Mouse (Mus musculus) cerebellum, adult 2 months (tissue): ENCODE results near the gene Jsrp1. TPM values are rescaled to one million over a fixed set of nuclear protein-coding genes. Genes with fewer than 3 reads are reported as not detected.
"Not testable (repeated sequence)": the region's sequence is repeated elsewhere in the genome, so short reads cannot be mapped to it uniquely, and the experiment has no call there.

Experiments used
- DNase-seq, 2 experiments: peaks; one replicate each; pipeline ENCODE4 v3.0.0; 2021
- H3K27ac ChIP-seq: fragments of 200-500 bp; 2 replicates; pipeline ENCODE4 v1.5.1; 2012; ENCODE audit warnings: low read length, control low read depth, inconsistent platforms; ENCODE audit not compliant: insufficient read depth
- H3K27me3 ChIP-seq: fragments of 200-500 bp; 2 replicates; pipeline ENCODE4 v1.6.1; 2012; ENCODE audit warnings: inconsistent platforms, mild to moderate bottlenecking, low read length, moderate library complexity; ENCODE audit not compliant: control insufficient read depth, insufficient read depth
- H3K4me1 ChIP-seq: fragments of 200-500 bp; 2 replicates; pipeline ENCODE4 v1.6.1; 2011; ENCODE audit warnings: low read length; ENCODE audit not compliant: control insufficient read depth, insufficient read depth
- H3K4me3 ChIP-seq: fragments of 200-500 bp; replicated peaks from 2 replicates; pipeline ENCODE3; 2011; ENCODE audit warnings: mild to moderate bottlenecking, low read depth, low read length, control low read depth; ENCODE audit not compliant: insufficient read depth
- CTCF ChIP-seq: fragments of 200-500 bp; IDR thresholded peaks from 2 replicates; pipeline ENCODE4 v1.5.1; 2011; ENCODE audit warnings: low read depth, mild to moderate bottlenecking, control low read depth, low read length, moderate library complexity, borderline replicate concordance; ENCODE audit not compliant: insufficient read depth
- POLR2A ChIP-seq: fragments of 200-500 bp; IDR thresholded peaks from 2 replicates; pipeline ENCODE4 v1.6.1; 2011; ENCODE audit warnings: low read length, control low read depth, borderline replicate concordance; ENCODE audit not compliant: insufficient read depth
- WGBS: fragments of 180-500 bp; shearing (Covaris S2); methylation state at CpG from one replicate; pipeline ENCODE4 v1.1.7; 2018; 5-methylcytosine and 5-hydroxymethylcytosine counted together
- polyA plus RNA-seq: library from polyadenylated mRNA; depleted of rRNA; stranded (reverse); fragments of >200 nt; gene quantifications from 2 replicates; pipeline ENCODE4 v1.2.3, GENCODE M21; 2012

Jsrp1 gene
- polyA plus RNA-seq, 1 experiment, result 0.38 TPM

DNA sequence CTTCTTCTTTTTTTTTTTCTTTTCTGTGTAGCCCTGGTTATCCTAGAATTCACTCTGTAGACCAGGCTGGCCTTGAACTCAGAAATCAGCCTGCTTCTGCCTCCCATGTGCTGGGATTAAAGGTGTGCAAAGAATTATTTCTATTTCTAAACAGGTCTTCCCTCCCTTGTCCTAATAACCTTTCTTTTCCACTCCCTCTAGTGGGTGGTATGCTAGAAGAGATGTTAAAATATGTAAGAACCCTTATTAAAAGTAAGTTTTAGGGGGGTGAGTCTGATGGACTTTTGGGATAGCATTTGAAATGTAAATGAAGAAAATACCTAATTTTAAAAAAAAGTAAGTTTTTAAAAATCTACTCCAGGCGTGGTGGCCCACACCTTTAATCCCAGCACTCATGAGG lies 10.0 kb upstream of the Jsrp1 start:
- WGBS, result 98% methylated on average over 1 of the region's 1 CpGs
- no peak for TF ChIP-seq CTCF
- Histone ChIP-seq H3K4me1 (no peaks in the 10 kb centered on the region), H3K4me3 (no peak overlapping the region), H3K27ac (no peak overlapping the region), H3K27me3 (no peaks in the 10 kb centered on the region)
- no peak for DNase-seq

- no peak for TF ChIP-seq CTCF
- no peak for TF ChIP-seq POLR2A
- Histone ChIP-seq H3K4me3 (no peak overlapping the region), H3K4me1 (no peaks in the 10 kb centered on the region), H3K27me3 (no peaks in the 10 kb centered on the region), H3K27ac (no peak overlapping the region)
- WGBS, result 87% methylated on average over 5 of the region's 5 CpGs
- no peak for DNase-seq
Measured at GRCm38 (mm10) chr10:80822528-80822927, 9.2 kb upstream of the Jsrp1 start.

- no peak overlapping the region for H3K27ac ChIP-seq
- DNase-seq, result peak in 1 of 2 experiments; percentile 55
- TF ChIP-seq CTCF (peak; percentile 53; the same call in 1 of the 2 replicates), POLR2A (no peak)
- WGBS, result 40% methylated on average over 2 of the region's 2 CpGs
- no peak overlapping the region for H3K4me3 ChIP-seq
- H3K27me3 ChIP-seq, result no peaks in the 10 kb centered on the region
- H3K4me1 ChIP-seq, result no peaks in the 10 kb centered on the region
Measured at GRCm38 (mm10) chr10:80821991-80822390, 8.7 kb upstream of the Jsrp1 start.

- Histone ChIP-seq H3K27me3 (no peaks in the 10 kb centered on the region), H3K4me3 (no peak overlapping the region), H3K4me1 (no peaks in the 10 kb centered on the region), H3K27ac (no peak overlapping the region)
- 66% methylated on average over 3 of the region's 3 CpGs for WGBS
- DNase-seq, result no peak
- TF ChIP-seq POLR2A (no peak), CTCF (no peak)
Measured at GRCm38 (mm10) chr10:80819406-80819805, 6.1 kb upstream of the Jsrp1 start.

- Histone ChIP-seq H3K4me1 (no peaks in the 10 kb centered on the region), H3K27ac (no peak overlapping the region), H3K4me3 (no peak overlapping the region), H3K27me3 (no peaks in the 10 kb centered on the region)
- WGBS, result 63% methylated on average over 6 of the region's 6 CpGs
- no peak for DNase-seq
- TF ChIP-seq POLR2A (no peak), CTCF (no peak)
Measured at GRCm38 (mm10) chr10:80818599-80819281, 5.4 kb upstream of the Jsrp1 start.

DNA sequence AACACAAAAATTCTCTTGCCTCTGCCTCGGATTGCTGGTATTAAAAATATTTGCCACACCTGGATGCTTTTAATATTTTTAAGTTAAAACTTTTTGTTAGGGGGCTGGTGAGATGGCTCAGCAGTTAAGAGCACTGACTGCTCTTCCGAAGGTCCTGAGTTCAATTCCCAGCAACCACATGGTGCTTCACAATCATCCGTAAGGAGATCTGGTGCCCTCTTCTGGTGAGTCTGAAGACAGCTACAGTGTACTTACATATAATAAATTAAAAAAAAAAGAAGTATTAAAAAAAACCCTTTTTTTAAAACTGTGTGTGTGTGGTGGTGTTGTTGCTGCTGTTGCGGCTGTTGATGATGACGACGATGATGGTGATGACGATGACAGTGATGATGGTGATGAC lies 4.7 kb upstream of the Jsrp1 start:
- not testable (repeated sequence) for H3K4me3 ChIP-seq, H3K27me3 ChIP-seq, H3K27ac ChIP-seq, H3K4me1 ChIP-seq, DNase-seq
- WGBS, result 84% methylated on average over 7 of the region's 7 CpGs

GRCm38 (mm10) chr10:80817164-80817563 lies 3.9 kb upstream of the Jsrp1 start:
- no peak for DNase-seq
- WGBS, result 84% methylated on average over 2 of the region's 2 CpGs
- Histone ChIP-seq H3K4me3 (no peak overlapping the region), H3K27me3 (no peaks in the 10 kb centered on the region), H3K4me1 (no peaks in the 10 kb centered on the region), H3K27ac (no peak overlapping the region)
- no peak for TF ChIP-seq CTCF
- no peak for TF ChIP-seq POLR2A

DNA sequence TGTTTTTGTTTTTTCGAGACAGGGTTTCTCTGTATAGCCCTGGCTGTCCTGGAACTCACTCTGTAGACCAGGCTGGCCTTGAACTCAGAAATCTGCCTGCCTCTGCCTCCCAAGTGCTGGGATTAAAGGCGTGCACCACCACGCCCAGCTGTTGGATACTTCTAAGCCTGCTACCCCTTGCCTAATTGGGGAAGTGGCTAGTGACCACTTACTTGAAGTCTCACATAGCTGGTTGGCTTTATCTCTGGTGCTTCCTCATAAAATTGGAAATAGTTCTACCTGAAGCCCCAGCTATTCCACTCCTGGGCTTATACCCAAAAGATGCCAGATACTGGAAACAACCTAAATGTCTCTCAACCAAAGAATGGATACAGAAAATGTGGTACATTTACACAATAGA lies 3.0 kb upstream of the Jsrp1 start:
- H3K4me1 ChIP-seq, H3K27ac ChIP-seq, H3K4me3 ChIP-seq, DNase-seq, H3K27me3 ChIP-seq: not testable (repeated sequence)
- 91% methylated on average over 3 of the region's 3 CpGs for WGBS
